Mouse (Mus musculus) lung, embryonic 16.5 days (tissue): ENCODE measurements around the gene Lrrfip1. TPM values are rescaled to one million over a fixed set of nuclear protein-coding genes. Genes with fewer than 3 reads are reported as not detected.

ENCODE experiments used
- ATAC-seq: fragments of 200-750 bp; cut with Nextera tagmentation; 2 replicates; pipeline ENCODE4 v1.8.0; 2017; ENCODE audit warnings: low read depth, mild to moderate bottlenecking, moderate library complexity
- H3K27ac ChIP-seq: fragments of 300-500 bp; sonication (generic); 2 replicates; pipeline ENCODE4 v1.5.1; 2014; ENCODE audit warnings: mild to moderate bottlenecking, control low read depth, low read length
- H3K27me3 ChIP-seq: fragments of 300-500 bp; sonication (generic); 2 replicates; pipeline ENCODE4 v1.6.1; 2014; ENCODE audit warnings: low read depth, low read length, mixed read lengths; ENCODE audit not compliant: control insufficient read depth, insufficient read depth
- H3K36me3 ChIP-seq: fragments of 300-500 bp; sonication (generic); 2 replicates; pipeline ENCODE4 v1.6.1; 2014; ENCODE audit warnings: low read length; ENCODE audit not compliant: control insufficient read depth, insufficient read depth
- H3K4me1 ChIP-seq: fragments of 300-500 bp; sonication (generic); replicated peaks from 2 replicates; pipeline ENCODE4 v1.6.1; 2014; ENCODE audit warnings: low read length, mixed read lengths; ENCODE audit not compliant: control insufficient read depth, insufficient read depth
- H3K4me2 ChIP-seq: fragments of 300-500 bp; sonication (generic); 2 replicates; pipeline ENCODE4 v1.6.1; 2014; ENCODE audit warnings: low read depth, low read length, control low read depth
- H3K4me3 ChIP-seq: fragments of 300-500 bp; sonication (generic); 2 replicates; pipeline ENCODE4 v1.5.1; 2014; ENCODE audit warnings: mild to moderate bottlenecking, low read length, control low read depth
- H3K9ac ChIP-seq: fragments of 300-500 bp; sonication (generic); 2 replicates; pipeline ENCODE4 v1.6.1; 2014; ENCODE audit warnings: low read length, control low read depth
- H3K9me3 ChIP-seq: fragments of 300-500 bp; sonication (generic); 2 replicates; pipeline ENCODE4 v1.6.1; 2016; ENCODE audit warnings: low read length; ENCODE audit not compliant: control insufficient read depth
- WGBS: fragments of 180-500 bp; shearing (Covaris S2); extraction: QIAGEN DNeasy Blood & Tissue Kit; methylation state at CpG from one replicate; pipeline ENCODE4 v1.1.7; 2014; 5-methylcytosine and 5-hydroxymethylcytosine counted together
- polyA plus RNA-seq: library from polyadenylated mRNA; unstranded; fragments of >200 nt; fragmentation: Nextera tagmentation; extraction: Ambion mirVana; gene quantifications from 2 replicates; pipeline ENCODE4 v1.2.1, GENCODE M21; 2015

Gene Lrrfip1
- polyA plus RNA-seq, 1 experiment from 2014 or later: 70.5 TPM

DNA sequence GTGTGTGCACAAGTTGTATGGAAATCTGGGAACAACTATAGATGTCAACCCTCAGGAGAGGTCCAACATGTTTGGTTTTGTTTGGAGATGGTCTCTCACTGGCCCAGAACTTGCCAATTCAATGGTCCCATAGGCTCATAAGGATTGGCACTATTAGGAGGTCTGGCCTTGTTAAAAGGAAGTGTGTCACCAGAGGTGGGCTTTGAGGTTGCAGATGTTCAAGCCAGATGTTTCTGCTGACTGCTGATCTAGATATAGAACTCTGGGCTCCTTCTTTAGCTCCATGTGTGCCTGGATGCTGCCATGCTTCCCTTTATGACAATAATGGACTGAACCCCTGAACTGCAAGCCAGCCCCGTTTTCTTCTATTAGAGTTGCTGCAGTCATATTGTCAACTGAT, 31.8 kb downstream of the Lrrfip1 start:
- Histone ChIP-seq H3K9me3 (peaks cover 5% of the 10 kb centered on the region; the same call in 1 of the 2 replicates), H3K27ac (no peak overlapping the region), H3K27me3 (no peaks in the 10 kb centered on the region), H3K36me3 (no peaks in the 10 kb centered on the region), H3K4me1 (peaks cover 6% of the 10 kb centered on the region; the same call in 1 of the 2 replicates), H3K9ac (no peak overlapping the region), H3K4me3 (no peak overlapping the region), H3K4me2 (no peak overlapping the region)
- ATAC-seq: no peak
- 77% methylated on average over 1 of the region's 1 CpGs for WGBS

DNA sequence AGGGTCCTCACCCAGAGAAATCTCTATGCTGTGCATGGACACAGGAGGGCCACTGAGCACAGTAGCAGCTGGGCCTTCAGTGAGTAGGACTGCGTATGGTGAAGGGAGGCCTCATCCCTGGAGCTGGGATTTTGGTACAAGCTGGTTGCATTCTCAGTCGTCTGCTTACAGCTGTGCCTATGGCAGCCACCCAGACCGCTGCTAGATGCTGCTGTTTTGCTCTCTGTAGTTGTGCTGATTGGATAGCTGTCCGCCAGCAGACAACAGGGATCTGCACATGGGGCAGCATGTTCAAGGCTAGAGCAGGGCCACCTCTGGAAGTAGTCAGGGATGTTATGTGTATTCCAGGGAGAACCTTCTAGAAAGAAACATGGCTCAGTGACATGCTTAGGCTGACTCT, 33.0 kb downstream of the Lrrfip1 start:
- 62% methylated on average over 4 of the region's 4 CpGs for WGBS
- Histone ChIP-seq H3K4me2 (no peak overlapping the region), H3K9me3 (peaks cover 2% of the 10 kb centered on the region; the same call in 1 of the 2 replicates), H3K4me3 (no peak overlapping the region), H3K9ac (no peak overlapping the region), H3K27me3 (no peaks in the 10 kb centered on the region), H3K36me3 (no peaks in the 10 kb centered on the region), H3K4me1 (peaks cover 6% of the 10 kb centered on the region; the same call in 1 of the 2 replicates), H3K27ac (no peak overlapping the region)
- no peak; the same call in 1 of the 2 replicates for ATAC-seq

DNA sequence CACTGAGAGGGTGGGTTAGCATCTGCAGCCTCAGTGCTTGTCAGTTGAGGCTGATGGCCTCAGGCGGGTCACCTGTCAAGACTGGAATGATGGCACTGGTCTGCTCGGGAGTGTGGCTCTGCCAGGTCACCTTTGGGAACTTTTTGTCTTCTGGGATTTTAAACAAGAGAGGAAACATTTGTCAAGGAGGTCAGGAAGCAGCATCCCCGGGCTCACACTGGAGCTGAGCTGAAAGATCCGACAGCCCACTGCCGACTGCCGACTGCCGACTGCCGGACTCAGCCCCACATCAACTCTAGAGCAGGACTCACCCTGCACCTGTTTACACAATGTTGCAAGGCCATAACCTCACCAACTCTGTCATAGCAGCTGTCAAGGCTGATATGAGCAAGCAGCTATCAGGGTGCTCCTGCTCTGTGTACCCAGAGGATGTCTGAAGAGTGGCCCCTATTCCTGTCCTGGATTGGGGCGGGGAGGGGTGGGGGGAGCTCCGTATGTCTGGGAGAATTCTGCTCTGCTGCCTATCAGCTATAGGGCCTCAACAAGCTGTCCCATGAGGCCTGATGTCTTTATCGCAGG, 33.9 kb downstream of the Lrrfip1 start:
- H3K36me3 ChIP-seq: no peaks in the 10 kb centered on the region
- H3K4me1 ChIP-seq: peaks cover 6% of the 10 kb centered on the region; the same call in 1 of the 2 replicates
- H3K27ac ChIP-seq: no peak overlapping the region
- no peak overlapping the region for H3K9ac ChIP-seq
- no peak overlapping the region for H3K4me2 ChIP-seq
- 24% methylated on average over 11 of the region's 11 CpGs for WGBS
- H3K4me3 ChIP-seq: no peak overlapping the region
- H3K27me3 ChIP-seq: no peaks in the 10 kb centered on the region
- H3K9me3 ChIP-seq: no peaks in the 10 kb centered on the region
- ATAC-seq: peak; percentile 20; the same call in 1 of the 2 replicates

DNA sequence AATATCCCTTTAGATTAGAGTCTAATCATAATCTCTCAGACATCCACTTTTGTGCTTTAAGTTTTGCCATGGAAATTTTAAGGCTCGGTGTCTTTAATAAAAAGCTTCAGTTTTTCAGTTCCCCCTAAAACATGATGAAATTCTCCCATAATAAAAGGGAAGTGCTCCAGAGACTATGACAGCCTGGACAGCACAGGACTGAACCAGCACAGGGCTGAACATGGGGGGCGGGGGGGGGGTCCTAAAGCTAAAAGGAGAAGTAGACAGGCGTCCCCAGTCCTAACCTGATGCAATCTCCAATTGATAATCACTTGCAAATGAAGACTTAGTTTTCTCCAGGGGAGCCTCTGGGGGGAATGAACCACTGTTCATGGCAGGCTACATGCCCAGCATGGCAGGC, 36.0 kb downstream of the Lrrfip1 start:
- Histone ChIP-seq H3K9ac (no peak overlapping the region), H3K9me3 (no peaks in the 10 kb centered on the region), H3K27me3 (no peaks in the 10 kb centered on the region), H3K36me3 (no peaks in the 10 kb centered on the region), H3K4me2 (no peak overlapping the region), H3K4me3 (no peak overlapping the region), H3K4me1 (peaks cover 11% of the 10 kb centered on the region), H3K27ac (no peak overlapping the region)
- WGBS: 77% methylated on average over 3 of the region's 3 CpGs
- ATAC-seq: no peak

DNA sequence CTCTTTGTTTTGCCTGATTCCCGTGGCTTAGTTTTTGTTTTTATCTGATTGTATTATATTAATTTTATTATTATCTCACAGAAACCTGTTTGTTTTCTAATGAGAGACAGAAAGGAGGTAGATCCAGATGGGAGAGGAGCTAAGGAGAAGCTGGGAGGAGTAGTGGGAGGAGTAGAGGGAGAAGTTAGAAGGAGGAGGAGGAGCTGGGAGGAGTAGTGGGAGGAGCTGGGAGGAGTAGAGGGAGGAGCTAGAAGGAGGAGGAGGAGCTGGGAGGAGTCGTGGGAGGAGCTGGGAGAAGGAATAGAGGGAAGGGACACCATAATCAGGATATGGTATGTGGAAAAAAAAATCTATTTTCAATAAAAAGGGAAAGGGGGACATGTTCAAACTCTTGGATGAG, 36.7 kb downstream of the Lrrfip1 start:
- no peak overlapping the region for H3K4me2 ChIP-seq
- H3K4me1 ChIP-seq: peaks cover 14% of the 10 kb centered on the region
- H3K9me3 ChIP-seq: no peaks in the 10 kb centered on the region
- no peak overlapping the region for H3K9ac ChIP-seq
- no peak overlapping the region for H3K4me3 ChIP-seq
- 63% methylated on average over 2 of the region's 2 CpGs for WGBS
- H3K27me3 ChIP-seq: no peaks in the 10 kb centered on the region
- no peaks in the 10 kb centered on the region for H3K36me3 ChIP-seq
- H3K27ac ChIP-seq: no peak overlapping the region
- ATAC-seq: no peak

DNA sequence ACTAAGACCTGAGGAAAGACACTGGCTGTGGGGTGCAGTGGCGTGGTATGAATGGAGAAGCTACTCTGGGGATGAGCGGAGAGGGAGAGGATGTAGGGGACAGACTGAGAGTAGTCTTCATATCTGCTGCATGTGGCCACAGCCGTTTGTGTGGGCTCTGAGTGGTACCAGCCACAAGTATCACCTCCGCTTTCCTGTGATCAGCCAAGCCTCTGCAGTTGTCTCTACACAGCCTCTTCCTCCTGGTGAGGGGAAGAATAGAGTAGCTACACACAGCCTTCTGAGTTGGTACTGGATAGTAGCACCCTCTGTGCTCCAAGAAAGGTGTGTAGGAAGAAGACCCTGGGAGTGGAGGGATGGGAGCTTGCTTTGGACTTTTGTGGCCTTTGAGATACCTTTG, 38.7 kb downstream of the Lrrfip1 start:
- H3K4me2 ChIP-seq: no peak overlapping the region
- ATAC-seq: no peak
- no peaks in the 10 kb centered on the region for H3K36me3 ChIP-seq
- H3K9ac ChIP-seq: no peak overlapping the region
- 76% methylated on average over 4 of the region's 4 CpGs for WGBS
- H3K9me3 ChIP-seq: no peaks in the 10 kb centered on the region
- no peaks in the 10 kb centered on the region for H3K27me3 ChIP-seq
- peaks cover 16% of the 10 kb centered on the region for H3K4me1 ChIP-seq
- no peak overlapping the region for H3K27ac ChIP-seq
- no peak overlapping the region for H3K4me3 ChIP-seq

DNA sequence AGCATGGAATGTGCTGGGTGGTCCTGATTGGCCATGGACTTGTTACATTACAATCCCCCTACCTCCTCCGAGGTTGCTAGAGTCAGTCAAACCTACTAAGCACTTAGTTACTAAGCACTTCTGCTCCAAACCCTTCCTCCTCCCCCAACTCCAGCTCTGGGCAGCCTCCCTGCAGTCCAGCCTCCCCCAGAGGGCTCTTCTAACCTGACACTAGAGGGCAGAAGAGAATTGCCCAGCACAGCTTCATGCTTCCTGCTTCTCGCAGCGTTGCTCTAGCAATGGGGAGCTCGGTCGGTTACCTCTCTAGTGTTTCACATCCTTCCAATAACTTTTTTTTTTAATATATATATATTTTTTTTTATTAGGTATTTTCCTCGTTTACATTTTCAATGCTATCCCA, 39.5 kb downstream of the Lrrfip1 start:
- Histone ChIP-seq H3K4me3 (no peak overlapping the region), H3K36me3 (no peaks in the 10 kb centered on the region), H3K27ac (no peak overlapping the region), H3K9ac (no peak overlapping the region), H3K4me2 (no peak overlapping the region), H3K4me1 (peaks cover 15% of the 10 kb centered on the region), H3K9me3 (no peaks in the 10 kb centered on the region), H3K27me3 (no peaks in the 10 kb centered on the region)
- peak; percentile 38; the same call in 1 of the 2 replicates for ATAC-seq
- 72% methylated on average over 6 of the region's 6 CpGs for WGBS

DNA sequence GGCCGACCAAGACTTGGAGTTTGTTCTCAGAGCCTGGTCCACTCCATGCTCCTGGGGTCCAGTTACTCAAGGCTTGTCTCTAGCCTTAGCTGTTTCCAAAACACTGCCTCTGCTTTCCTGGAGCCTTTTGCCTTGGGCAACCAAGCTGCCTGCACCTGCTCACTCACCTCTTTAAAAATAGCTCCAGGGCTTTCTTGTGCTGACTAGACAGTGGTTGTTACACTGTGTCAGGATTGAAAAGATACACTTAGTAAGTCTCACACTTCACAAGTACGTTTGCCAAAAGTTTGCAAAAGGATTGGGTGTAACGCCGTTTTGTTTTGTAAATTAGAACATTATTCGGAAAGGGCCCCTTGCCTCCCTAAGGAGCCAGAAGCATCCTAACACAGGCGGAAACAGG, 40.0 kb downstream of the Lrrfip1 start:
- ATAC-seq: no peak
- H3K36me3 ChIP-seq: no peaks in the 10 kb centered on the region
- H3K4me3 ChIP-seq: no peak overlapping the region
- H3K4me1 ChIP-seq: peaks cover 20% of the 10 kb centered on the region
- H3K27me3 ChIP-seq: no peaks in the 10 kb centered on the region
- 50% methylated on average over 6 of the region's 6 CpGs for WGBS
- H3K27ac ChIP-seq: no peak overlapping the region
- no peaks in the 10 kb centered on the region for H3K9me3 ChIP-seq
- no peak overlapping the region for H3K9ac ChIP-seq
- H3K4me2 ChIP-seq: no peak overlapping the region

DNA sequence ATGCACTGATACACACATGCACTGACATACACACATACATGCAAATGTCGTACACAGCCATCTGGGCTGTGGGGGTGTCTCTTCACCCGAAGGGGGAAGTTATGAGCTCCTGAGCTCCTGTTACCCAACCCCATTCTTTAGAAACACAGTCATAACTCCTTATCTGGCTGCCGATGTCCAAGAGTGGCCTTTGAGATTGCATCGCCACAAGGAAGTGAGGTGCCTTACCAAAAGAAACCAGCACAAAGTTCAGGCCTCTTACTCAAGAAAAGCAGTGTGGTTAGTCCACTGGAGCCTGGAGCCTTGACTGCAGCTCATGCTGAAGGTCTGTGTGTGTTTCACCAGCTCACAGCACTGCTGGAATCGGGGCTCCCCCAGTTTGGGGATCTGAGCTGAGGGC, 43.1 kb downstream of the Lrrfip1 start:
- no peak for ATAC-seq
- Histone ChIP-seq H3K4me3 (no peak overlapping the region), H3K27me3 (no peaks in the 10 kb centered on the region), H3K9ac (no peak overlapping the region), H3K4me1 (peaks cover 30% of the 10 kb centered on the region), H3K9me3 (no peaks in the 10 kb centered on the region), H3K4me2 (no peak overlapping the region), H3K27ac (peak overlapping the region; percentile 18; the same call in 1 of the 2 replicates), H3K36me3 (no peaks in the 10 kb centered on the region)
- WGBS: 54% methylated on average over 5 of the region's 5 CpGs

DNA sequence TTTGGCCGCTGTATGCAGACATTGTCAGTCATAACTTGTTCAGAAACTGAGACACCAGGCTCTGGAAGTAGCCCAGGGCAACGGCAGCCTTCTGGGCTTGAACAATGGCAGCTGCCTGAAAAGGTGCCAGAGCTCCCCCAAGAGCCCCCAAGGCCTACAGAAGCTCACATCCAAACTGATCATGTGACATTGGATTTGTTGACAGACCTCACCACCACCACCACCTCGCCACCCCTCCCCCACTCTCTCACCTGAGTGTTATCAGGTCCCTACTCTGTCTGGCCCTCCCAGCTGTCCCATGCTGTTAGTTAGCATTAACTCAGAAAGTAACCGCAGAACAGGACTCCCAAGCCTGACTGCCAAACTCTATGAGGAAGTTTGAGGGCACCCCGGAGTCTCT, 44.7 kb downstream of the Lrrfip1 start:
- 44% methylated on average over 5 of the region's 5 CpGs for WGBS
- no peak for ATAC-seq
- Histone ChIP-seq H3K4me3 (no peak overlapping the region), H3K27ac (peak overlapping the region; percentile 42), H3K4me2 (no peak overlapping the region), H3K4me1 (peaks cover 28% of the 10 kb centered on the region), H3K36me3 (no peaks in the 10 kb centered on the region), H3K27me3 (no peaks in the 10 kb centered on the region), H3K9ac (no peak overlapping the region; the same call in 1 of the 2 replicates), H3K9me3 (no peaks in the 10 kb centered on the region)
